Mouse (Mus musculus): ENCODE measurements around the gene Rdh16. TPM values are rescaled to one million over a fixed set of nuclear protein-coding genes. Genes with fewer than 3 reads are reported as not detected.

Rdh16 gene
- not detected for polyA plus RNA-seq (2014; fragmentation: Illumina TruSeq; extraction: RNeasy Lipid Tissue Mini Kit (QIAGEN cat#74804); ENCODE audit: insufficient read depth, low read depth, low replicate concordance)

GRCm38 (mm10) chr10:127800891-127801290 lies at the start of gene Rdh16:
Gene Rdh16, plus strand, starts transcription at chr10:127801152.

GRCm38 (mm10) chr10:127751548-127751947 lies 49.4 kb upstream of the Rdh16 start, which contains the start of gene Gpr182:
Gene Gpr182, minus strand, starts transcription at chr10:127751732.

GRCm38 (mm10) chr10:127759181-127760110 lies 41.5 kb upstream of the Rdh16 start, which contains the start of the genes Rdh1 and Rdh16f1:
Gene Rdh1, plus strand, starts transcription at chr10:127759721.
Gene Rdh16f1, plus strand, starts transcription at chr10:127759787.

GRCm38 (mm10) chr10:127776011-127776410 lies 24.9 kb upstream of the Rdh16 start, which contains the start of gene Rdh9:
Gene Rdh9, plus strand, starts transcription at chr10:127776386.

GRCm38 (mm10) chr10:127849628-127850027 lies 48.7 kb downstream of the Rdh16 start, which contains the start of gene Rdh19:
Gene Rdh19, plus strand, starts transcription at chr10:127849928.

GRCm38 (mm10) chr10:127866232-127866631 lies 65.3 kb downstream of the Rdh16 start, which contains the start of gene Rdh16f2:
Gene Rdh16f2, plus strand, starts transcription at chr10:127866474.

GRCm38 (mm10) chr10:127888605-127889004 lies 87.7 kb downstream of the Rdh16 start, which contains the start of gene Rdh7:
Gene Rdh7, minus strand, starts transcription at chr10:127888817.

Other genes with a start within 250 kb of the Rdh16 start
- gene Lrp1, start 180.0 kb upstream of the Rdh16 start, polyA plus RNA-seq (2014; fragmentation: Illumina TruSeq; extraction: RNeasy Lipid Tissue Mini Kit (QIAGEN cat#74804); ENCODE audit: insufficient read depth, low read depth, low replicate concordance) = 96.5 TPM
- gene Stat6, start 158.2 kb upstream of the Rdh16 start, polyA plus RNA-seq (2014; fragmentation: Illumina TruSeq; extraction: RNeasy Lipid Tissue Mini Kit (QIAGEN cat#74804); ENCODE audit: insufficient read depth, low read depth, low replicate concordance) = 41.9 TPM
- gene Nemp1, start 134.3 kb upstream of the Rdh16 start, polyA plus RNA-seq (2014; fragmentation: Illumina TruSeq; extraction: RNeasy Lipid Tissue Mini Kit (QIAGEN cat#74804); ENCODE audit: insufficient read depth, low read depth, low replicate concordance) = 5.7 TPM
- gene Nab2, start 132.6 kb upstream of the Rdh16 start, polyA plus RNA-seq (2014; fragmentation: Illumina TruSeq; extraction: RNeasy Lipid Tissue Mini Kit (QIAGEN cat#74804); ENCODE audit: insufficient read depth, low read depth, low replicate concordance) = 16.0 TPM
- gene Myo1a, start 96.0 kb upstream of the Rdh16 start, polyA plus RNA-seq (2014; fragmentation: Illumina TruSeq; extraction: RNeasy Lipid Tissue Mini Kit (QIAGEN cat#74804); ENCODE audit: insufficient read depth, low read depth, low replicate concordance) = 0.15 TPM
- gene Tac2, start 76.7 kb upstream of the Rdh16 start, polyA plus RNA-seq (2014; fragmentation: Illumina TruSeq; extraction: RNeasy Lipid Tissue Mini Kit (QIAGEN cat#74804); ENCODE audit: insufficient read depth, low read depth, low replicate concordance) = not detected
- 3.3 TPM for gene Zbtb39, start 61.6 kb upstream of the Rdh16 start, polyA plus RNA-seq (2014; fragmentation: Illumina TruSeq; extraction: RNeasy Lipid Tissue Mini Kit (QIAGEN cat#74804); ENCODE audit: insufficient read depth, low read depth, low replicate concordance)
- 12.8 TPM for gene Gpr182, start 49.4 kb upstream of the Rdh16 start, polyA plus RNA-seq (2014; fragmentation: Illumina TruSeq; extraction: RNeasy Lipid Tissue Mini Kit (QIAGEN cat#74804); ENCODE audit: insufficient read depth, low read depth, low replicate concordance)
- not detected for gene Rdh1, start 41.4 kb upstream of the Rdh16 start, polyA plus RNA-seq (2014; fragmentation: Illumina TruSeq; extraction: RNeasy Lipid Tissue Mini Kit (QIAGEN cat#74804); ENCODE audit: insufficient read depth, low read depth, low replicate concordance)
- gene Rdh16f1, start 41.4 kb upstream of the Rdh16 start, polyA plus RNA-seq (2014; fragmentation: Illumina TruSeq; extraction: RNeasy Lipid Tissue Mini Kit (QIAGEN cat#74804); ENCODE audit: insufficient read depth, low read depth, low replicate concordance) = not detected
- gene Rdh9, start 24.8 kb upstream of the Rdh16 start, polyA plus RNA-seq (2014; fragmentation: Illumina TruSeq; extraction: RNeasy Lipid Tissue Mini Kit (QIAGEN cat#74804); ENCODE audit: insufficient read depth, low read depth, low replicate concordance) = 0.19 TPM
- not detected for gene Rdh19, start 48.8 kb downstream of the Rdh16 start, polyA plus RNA-seq (2014; fragmentation: Illumina TruSeq; extraction: RNeasy Lipid Tissue Mini Kit (QIAGEN cat#74804); ENCODE audit: insufficient read depth, low read depth, low replicate concordance)
- gene Rdh16f2, start 65.3 kb downstream of the Rdh16 start, polyA plus RNA-seq (2014; fragmentation: Illumina TruSeq; extraction: RNeasy Lipid Tissue Mini Kit (QIAGEN cat#74804); ENCODE audit: insufficient read depth, low read depth, low replicate concordance) = not detected
- not detected for gene Rdh7, start 87.7 kb downstream of the Rdh16 start, polyA plus RNA-seq (2014; fragmentation: Illumina TruSeq; extraction: RNeasy Lipid Tissue Mini Kit (QIAGEN cat#74804); ENCODE audit: insufficient read depth, low read depth, low replicate concordance)
- gene Sdr9c7, start 97.4 kb downstream of the Rdh16 start, polyA plus RNA-seq (2014; fragmentation: Illumina TruSeq; extraction: RNeasy Lipid Tissue Mini Kit (QIAGEN cat#74804); ENCODE audit: insufficient read depth, low read depth, low replicate concordance) = not detected
- gene Hsd17b6, start 206.5 kb downstream of the Rdh16 start, polyA plus RNA-seq (2014; fragmentation: Illumina TruSeq; extraction: RNeasy Lipid Tissue Mini Kit (QIAGEN cat#74804); ENCODE audit: insufficient read depth, low read depth, low replicate concordance) = not detected
- gene Prim1, start 214.0 kb downstream of the Rdh16 start, polyA plus RNA-seq (2014; fragmentation: Illumina TruSeq; extraction: RNeasy Lipid Tissue Mini Kit (QIAGEN cat#74804); ENCODE audit: insufficient read depth, low read depth, low replicate concordance) = 6.5 TPM
- 825 TPM for gene Naca, start 234.4 kb downstream of the Rdh16 start, polyA plus RNA-seq (2014; fragmentation: Illumina TruSeq; extraction: RNeasy Lipid Tissue Mini Kit (QIAGEN cat#74804); ENCODE audit: insufficient read depth, low read depth, low replicate concordance)